Mouse (Mus musculus) bone marrow, adult 2 months (tissue): ENCODE data around the gene Kctd19.

Experiments used
- CTCF ChIP-seq: fragments of 200-500 bp; IDR thresholded peaks from 2 replicates; pipeline ENCODE4 v1.5.1; 2011; ENCODE audit warnings: low read length, control low read depth; ENCODE audit not compliant: control insufficient read depth, insufficient read depth
- POLR2A ChIP-seq: fragments of 200-500 bp; IDR thresholded peaks from 2 replicates; pipeline ENCODE4 v1.6.1; 2011; ENCODE audit warnings: low read depth, mild to moderate bottlenecking, control low read depth, low read length, borderline replicate concordance; ENCODE audit not compliant: control insufficient read depth

GRCm38 (mm10) chr8:105441433-105441832 lies 28.1 kb upstream of the Kctd19 start:
- TF ChIP-seq CTCF (peak; percentile 48; the same call in 1 of the 2 replicates), POLR2A (no peak)
